Mouse (Mus musculus) frontal cortex, adult (tissue): ENCODE measurements around the gene Usp30.

Source experiments
- ATAC-seq: cut with Nextera tagmentation; 2 replicates; pipeline ENCODE4 v1.9.2; 2017; ENCODE audit warnings: mild to moderate bottlenecking, moderate library complexity, mixed read lengths; ENCODE audit not compliant: low TSS enrichment

Gene Usp30

DNA sequence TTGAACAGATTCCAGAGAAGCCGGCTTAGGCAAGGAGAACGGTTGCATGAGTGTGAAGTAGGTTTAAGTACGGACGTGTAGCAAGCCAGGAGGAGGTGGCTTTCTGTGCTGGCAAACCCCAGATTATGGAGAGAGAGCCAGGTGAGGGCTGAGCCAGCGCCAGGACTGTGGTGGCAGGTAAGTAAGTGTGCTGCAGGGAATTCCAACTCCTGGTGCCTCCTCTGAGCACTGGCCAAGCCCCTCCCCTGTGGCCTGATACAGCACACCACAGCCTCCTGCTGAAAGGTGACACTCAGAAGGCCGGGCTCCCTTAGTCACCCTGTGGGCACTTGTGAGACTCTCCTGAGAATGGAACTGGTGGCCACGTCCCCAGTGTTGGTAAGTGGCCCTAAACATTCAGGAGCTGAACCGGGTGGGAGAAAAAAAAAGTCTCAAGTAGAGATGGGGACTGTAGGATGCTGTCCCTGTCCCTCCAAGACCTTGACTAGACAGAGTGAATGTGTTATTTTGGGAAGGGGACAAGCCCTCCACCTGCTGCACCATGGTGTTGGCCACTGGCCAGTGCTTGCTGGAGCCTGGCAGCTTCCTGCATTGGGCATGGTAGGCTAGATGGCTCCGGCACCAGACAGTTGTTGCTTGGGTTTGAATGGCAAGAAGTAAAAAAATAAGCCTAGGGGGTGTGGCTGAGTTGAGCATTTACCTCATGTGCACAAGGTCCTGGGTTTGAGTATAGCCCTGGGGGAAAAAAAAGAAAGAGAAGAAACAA, 90.1 kb downstream of the Usp30 start:
- ATAC-seq = no peak

DNA sequence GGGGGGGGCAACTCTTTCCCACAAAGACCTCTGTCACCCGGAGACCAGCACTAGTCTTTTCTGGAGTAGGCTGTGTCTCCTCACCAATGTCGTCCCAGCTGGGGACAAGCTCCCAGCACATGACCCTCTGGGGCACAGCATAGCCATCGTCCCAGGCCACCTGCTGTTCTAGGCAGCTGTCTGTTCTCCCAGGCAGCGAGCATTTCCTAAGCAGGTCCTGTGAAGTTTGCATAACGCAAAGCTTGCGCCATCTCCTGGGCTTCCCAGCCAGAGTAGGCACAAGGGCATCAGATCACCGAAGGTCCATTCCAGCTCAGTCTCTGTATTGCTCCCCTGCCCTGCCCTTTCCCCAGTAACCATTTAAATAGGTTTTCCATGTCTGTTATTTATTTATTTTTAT, 92.0 kb downstream of the Usp30 start:
- ATAC-seq = no peak

DNA sequence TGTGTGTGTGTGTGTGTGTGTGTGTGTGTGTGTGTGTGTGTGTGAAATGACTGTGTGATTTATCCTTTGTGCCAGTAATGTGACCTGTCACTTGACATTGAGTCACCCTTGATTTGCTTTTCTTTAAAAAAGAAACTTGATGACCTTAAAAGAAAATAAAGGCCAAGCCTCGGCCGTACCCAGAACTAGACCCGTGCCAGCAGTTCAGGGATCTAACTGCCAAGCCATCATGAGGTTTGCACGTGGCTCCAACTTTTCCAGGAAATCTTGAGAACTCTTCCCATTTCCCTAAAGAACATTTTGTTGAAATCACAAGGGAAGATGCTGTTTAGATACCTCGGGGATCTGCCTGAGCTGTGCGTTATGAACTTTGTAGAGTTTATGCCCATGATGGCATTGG, 96.2 kb downstream of the Usp30 start:
- ATAC-seq = no peak

DNA sequence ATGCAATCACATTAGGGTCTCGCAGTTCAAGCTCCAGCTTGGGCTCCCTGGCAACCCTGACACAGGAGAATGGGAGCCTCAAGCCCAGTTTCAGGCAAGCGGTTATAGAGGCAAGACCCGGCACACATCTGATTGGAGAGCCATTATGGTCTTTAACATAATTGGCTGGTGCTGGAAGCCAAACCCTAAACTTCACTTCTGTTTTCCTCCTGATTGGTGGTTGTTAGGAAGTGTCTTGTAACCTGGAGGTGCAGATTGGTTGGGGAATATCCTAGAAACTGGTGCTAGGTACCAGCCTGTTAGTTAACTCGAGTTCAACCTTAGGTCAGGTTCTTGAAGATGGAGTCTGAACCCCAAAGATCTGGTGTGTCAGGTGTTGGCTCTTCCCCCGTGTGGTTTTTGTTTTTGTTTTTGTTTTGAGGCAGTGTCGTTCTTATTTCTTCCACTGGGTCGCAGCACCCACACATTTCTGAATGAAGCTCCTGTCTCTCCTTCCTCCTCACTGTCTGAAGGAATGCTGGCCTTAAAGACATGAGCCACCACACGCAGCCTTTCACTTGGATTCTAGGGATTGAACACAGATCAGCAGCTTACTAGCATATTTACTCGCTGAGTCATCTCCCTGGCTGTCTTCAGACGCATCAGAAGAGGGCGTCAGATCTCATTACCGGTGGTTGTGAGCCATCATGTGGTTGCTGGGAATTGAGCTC, 97.0 kb downstream of the Usp30 start:
- no peak for ATAC-seq

DNA sequence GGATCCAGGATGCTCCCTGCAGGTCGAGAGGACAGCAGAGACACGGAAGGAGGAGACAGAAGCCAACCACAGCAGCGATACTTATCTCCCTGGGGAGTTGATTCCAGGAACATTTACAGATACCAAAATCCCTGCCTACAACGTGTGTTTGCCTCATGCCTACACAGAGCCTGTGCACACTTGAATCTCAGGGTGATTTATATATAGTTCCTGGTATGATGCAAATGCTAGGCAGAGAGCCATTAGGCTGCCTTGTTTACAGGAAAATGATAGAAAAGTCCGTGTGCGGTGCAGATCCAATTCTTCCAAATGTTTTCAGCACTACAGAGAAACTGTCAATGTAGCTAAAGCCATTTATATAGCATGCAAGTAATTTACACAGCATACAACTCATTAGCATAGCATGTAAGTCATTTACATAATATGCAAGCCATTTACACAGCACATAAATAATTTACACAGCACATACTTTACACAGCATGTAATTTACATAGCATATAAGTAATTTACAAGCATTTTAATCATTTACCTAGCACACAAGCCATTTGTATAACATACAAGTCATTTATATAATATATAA, 97.9 kb downstream of the Usp30 start:
- ATAC-seq = peak; percentile 89

DNA sequence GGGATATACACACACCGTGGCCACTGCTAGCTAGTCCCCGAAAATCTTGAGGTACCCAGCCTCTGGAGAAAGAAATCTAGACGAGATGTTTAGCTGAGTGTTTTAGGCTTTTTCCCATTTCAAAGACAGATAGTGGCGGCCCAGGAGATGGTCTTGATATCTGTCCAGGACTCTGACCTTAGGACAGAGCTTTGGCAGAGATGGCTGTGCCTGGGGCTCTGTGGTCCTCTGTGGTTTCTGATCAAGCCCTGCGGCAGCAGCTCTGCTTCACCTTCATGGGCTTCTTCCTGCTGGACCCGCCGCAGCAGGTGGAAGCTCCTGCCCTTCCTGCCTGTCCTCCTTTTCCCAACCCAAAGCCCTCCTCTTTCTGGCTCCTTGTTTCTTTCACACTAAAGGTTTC, 105.1 kb downstream of the Usp30 start:
- ATAC-seq = no peak

DNA sequence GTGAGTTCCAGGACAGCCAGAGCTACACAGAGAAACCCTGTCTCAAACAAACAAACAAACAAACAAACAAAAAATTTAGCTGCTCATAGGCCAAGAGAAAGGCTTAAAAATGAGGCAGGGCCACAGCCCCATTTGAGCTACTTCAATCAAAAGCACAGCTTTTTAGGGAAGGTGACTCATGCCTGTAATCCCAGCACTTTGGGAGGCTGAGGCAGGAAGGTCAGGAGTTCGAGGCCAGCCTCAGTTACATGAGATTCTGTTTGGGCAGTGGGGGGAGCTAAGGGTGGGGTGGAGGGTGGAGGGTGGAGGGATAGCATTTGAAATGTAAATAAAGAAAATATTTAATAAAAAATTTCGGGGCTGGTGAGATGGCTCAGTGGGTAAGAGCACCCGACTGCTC, 107.7 kb downstream of the Usp30 start:
- ATAC-seq = no peak

DNA sequence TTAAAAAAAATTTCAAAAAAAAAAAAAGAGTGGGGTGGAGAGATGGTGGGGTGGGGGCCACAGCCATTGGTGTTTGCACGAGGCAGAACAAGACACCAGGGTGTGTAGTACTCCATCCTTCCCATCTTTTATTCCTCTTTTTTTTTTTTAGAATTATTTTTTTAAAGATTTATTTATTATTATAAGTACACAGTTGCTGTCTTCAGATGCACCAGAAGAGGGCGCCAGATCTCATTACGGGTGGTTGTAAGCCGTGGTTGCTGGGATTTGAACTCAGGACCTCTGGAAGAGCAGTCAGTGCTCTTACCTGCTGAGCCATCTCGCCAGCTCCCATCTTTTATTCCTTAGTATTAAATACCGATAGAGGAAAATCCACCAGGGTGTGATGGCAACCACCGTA, 108.2 kb downstream of the Usp30 start:
- no peak for ATAC-seq

DNA sequence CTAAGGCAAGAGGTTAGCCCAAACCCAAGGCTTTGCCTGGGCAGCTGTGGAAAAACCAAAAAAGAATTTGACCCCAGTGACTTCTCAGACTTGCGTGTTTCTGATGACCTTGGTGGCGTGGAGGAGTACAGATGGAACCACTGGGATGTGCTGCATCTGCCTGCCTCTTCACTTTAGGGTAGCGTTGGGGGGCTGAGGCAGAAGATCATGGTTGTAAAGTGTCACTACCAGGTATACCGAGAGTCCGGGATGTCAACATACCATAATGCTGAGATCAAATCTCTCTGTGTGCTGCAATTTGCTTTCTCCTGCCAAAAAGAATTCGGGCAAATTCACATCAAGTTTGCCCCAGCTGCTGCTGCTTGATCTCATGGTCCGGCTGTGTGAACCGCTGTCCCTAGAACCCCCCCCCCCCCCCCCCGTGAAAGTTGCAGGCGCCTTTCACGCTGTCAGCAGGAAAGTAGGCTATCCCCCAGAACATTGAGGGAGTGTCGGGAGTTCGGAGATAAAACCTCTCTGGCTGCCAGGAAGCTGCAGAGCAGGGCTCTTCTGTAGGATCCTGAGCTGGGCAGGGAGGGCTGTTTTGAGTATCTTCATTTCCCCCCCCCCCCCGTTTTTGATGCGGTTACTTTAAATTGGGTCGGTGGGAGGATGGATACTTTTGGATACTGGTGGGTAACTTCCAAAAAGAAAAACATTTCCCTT, 108.8 kb downstream of the Usp30 start:
- ATAC-seq = no peak
